Mouse (Mus musculus) liver, embryonic 14.5 days (tissue): ENCODE data around the gene March8. TPM values are rescaled to one million over a fixed set of nuclear protein-coding genes. Genes with fewer than 3 reads are reported as not detected.
A peak's percentile ranks its signal among the peaks of the same experiment; 100 is the strongest.

Experiments used
- ATAC-seq: fragments of 200-750 bp; cut with Nextera tagmentation; 2 replicates; pipeline ENCODE4 v1.8.0; 2017; ENCODE audit warnings: moderate number of reproducible peaks, mild to moderate bottlenecking, moderate library complexity; ENCODE audit not compliant: insufficient read depth
- DNase-seq, 3 experiments: peaks; one replicate each; pipeline ENCODE4 v3.0.0-alpha.2; 2012 to 2013; ENCODE audit warnings: low read depth in 3 of 3, low spot score in 3 of 3
- H3K27ac ChIP-seq: fragments of 300-500 bp; sonication (generic); 2 replicates; pipeline ENCODE4 v1.5.1; 2014; ENCODE audit warnings: moderate library complexity, mild to moderate bottlenecking, control low read depth, inconsistent platforms
- H3K27me3 ChIP-seq: fragments of 300-500 bp; sonication (generic); 2 replicates; pipeline ENCODE4 v1.6.1; 2014; ENCODE audit warnings: mild to moderate bottlenecking, low read length, moderate library complexity; ENCODE audit not compliant: control insufficient read depth, insufficient read depth
- H3K36me3 ChIP-seq: fragments of 300-500 bp; sonication (generic); replicated peaks from 2 replicates; pipeline ENCODE4 v1.6.1; 2014; ENCODE audit warnings: low read depth; ENCODE audit not compliant: control insufficient read depth, insufficient read depth
- H3K4me1 ChIP-seq, 2 experiments: fragments of 200-500 bp in 1 of 2; fragments of 300-500 bp in 1 of 2; sonication (generic) in 1 of 2; replicated peaks; 2 replicates each; pipeline ENCODE4 v1.6.1; 2012 to 2014; ENCODE audit warnings: antibody characterized with exemption in 1 of 2, inconsistent platforms in 1 of 2, low read length in 1 of 2; ENCODE audit not compliant: control insufficient read depth in 2 of 2, insufficient read depth in 2 of 2
- H3K4me2 ChIP-seq: fragments of 300-500 bp; sonication (generic); 2 replicates; pipeline ENCODE4 v1.6.1; 2014; ENCODE audit warnings: low read depth, mild to moderate bottlenecking, control low read depth, moderate library complexity
- H3K4me3 ChIP-seq, 2 experiments: fragments of 200-500 bp in 1 of 2; fragments of 300-500 bp in 1 of 2; sonication (generic) in 1 of 2; 2 replicates each; pipeline ENCODE4 v1.5.1; 2012 to 2014; ENCODE audit warnings: low read depth in 2 of 2, low read length in 2 of 2, mild to moderate bottlenecking in 2 of 2, control low read depth in 1 of 2, inconsistent platforms in 1 of 2, moderate library complexity in 1 of 2; ENCODE audit not compliant: insufficient read depth in 1 of 2
- H3K9ac ChIP-seq: fragments of 300-500 bp; sonication (generic); replicated peaks from 2 replicates; pipeline ENCODE4 v1.6.1; 2014; ENCODE audit warnings: mild to moderate bottlenecking, control low read depth, moderate library complexity
- H3K9me3 ChIP-seq: fragments of 300-500 bp; sonication (generic); 2 replicates; pipeline ENCODE4 v1.6.1; 2016; ENCODE audit warnings: low read length, mixed read lengths; ENCODE audit not compliant: control insufficient read depth
- CTCF ChIP-seq: IDR thresholded peaks from 2 replicates; pipeline ENCODE4 v1.5.1; 2016; ENCODE audit warnings: antibody characterized with exemption, low read depth, control low read depth
- EP300 ChIP-seq: IDR thresholded peaks from 2 replicates; pipeline ENCODE4 v1.6.1; 2016; ENCODE audit warnings: antibody characterized with exemption, low read depth
- WGBS: fragments of 180-500 bp; shearing (Covaris S2); extraction: QIAGEN DNeasy Blood & Tissue Kit; methylation state at CpG from one replicate; pipeline ENCODE4 v1.1.7; 2014; ENCODE audit not compliant: insufficient replicate concordance; 5-methylcytosine and 5-hydroxymethylcytosine counted together
- polyA plus RNA-seq, 2 experiments: library from polyadenylated mRNA; depleted of rRNA in 1 of 2; stranded (reverse) in 1 of 2; unstranded in 1 of 2; fragments of >200 nt; fragmentation: Nextera tagmentation in 1 of 2; extraction: Ambion mirVana in 1 of 2; gene quantifications; 2 replicates each; pipeline versions ENCODE4 v1.2.1 to v1.2.3; 2012 to 2014

Gene March8
- polyA plus RNA-seq, 2 experiments = 80.1 to 82.4 TPM

DNA sequence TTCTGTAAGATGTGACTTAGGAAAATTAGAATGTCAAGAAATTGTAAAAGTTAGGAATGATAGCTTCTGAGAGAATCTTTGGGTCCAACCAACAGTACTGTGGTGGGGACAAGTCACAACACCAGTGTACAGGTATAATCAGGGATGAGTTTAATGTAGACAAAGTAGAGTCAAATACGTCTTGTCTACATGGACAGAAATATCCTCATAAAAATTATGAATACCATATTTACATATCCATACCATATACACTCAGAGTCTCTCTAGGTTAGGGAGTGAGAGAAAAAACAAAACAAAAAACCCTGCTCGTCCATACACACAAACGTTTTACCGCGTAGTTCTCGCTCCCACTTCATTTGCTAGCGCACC is 374 bp upstream of the March8 start:
- Histone ChIP-seq H3K9ac (peak overlapping the region; percentile 78), H3K4me3 (peak overlapping the region; percentile 95 to 98), H3K9me3 (no peaks in the 10 kb centered on the region), H3K27me3 (no peaks in the 10 kb centered on the region), H3K36me3 (peaks cover 7% of the 10 kb centered on the region), H3K4me2 (peak overlapping the region; percentile 69), H3K4me1 (peaks cover 25% of the 10 kb centered on the region in 2 experiments), H3K27ac (no peak overlapping the region; the same call in 1 of the 2 replicates)
- ATAC-seq = no peak
- TF ChIP-seq CTCF (no peak), EP300 (no peak)
- no peak for DNase-seq
- WGBS = under 1% methylated on average over 7 of the region's 7 CpGs

DNA sequence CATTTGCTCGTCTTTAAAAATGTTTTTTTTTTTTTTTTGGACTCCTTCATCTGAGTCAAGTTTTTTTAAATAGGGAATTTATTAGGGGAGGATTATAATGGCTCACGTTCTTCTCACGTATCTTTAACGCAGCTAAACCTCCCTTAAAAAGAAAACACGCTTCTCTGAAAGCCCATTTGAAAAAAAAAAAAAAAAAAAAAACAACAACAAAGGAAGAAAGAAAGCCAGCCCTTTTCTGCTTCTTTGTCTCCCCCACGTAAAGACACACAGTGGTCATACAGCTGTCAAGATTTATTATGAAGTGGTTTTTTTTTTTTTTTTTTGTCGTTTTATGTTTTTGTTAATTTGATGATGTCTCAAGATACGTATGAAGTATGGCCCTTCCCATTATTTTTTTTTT is 696 bp downstream of the March8 start:
- WGBS = 4% methylated on average over 8 of the region's 8 CpGs
- Histone ChIP-seq H3K4me2 (peak overlapping the region; percentile 69), H3K27me3 (no peaks in the 10 kb centered on the region), H3K9me3 (no peaks in the 10 kb centered on the region), H3K36me3 (peaks cover 7% of the 10 kb centered on the region), H3K27ac (peak overlapping the region; percentile 76), H3K9ac (peak overlapping the region; percentile 78), H3K4me1 (peaks cover 28 to 33% of the 10 kb centered on the region in 2 experiments), H3K4me3 (peak overlapping the region; percentile 95 to 98)
- DNase-seq = no peak
- no peak for TF ChIP-seq CTCF
- no peak for ATAC-seq

DNA sequence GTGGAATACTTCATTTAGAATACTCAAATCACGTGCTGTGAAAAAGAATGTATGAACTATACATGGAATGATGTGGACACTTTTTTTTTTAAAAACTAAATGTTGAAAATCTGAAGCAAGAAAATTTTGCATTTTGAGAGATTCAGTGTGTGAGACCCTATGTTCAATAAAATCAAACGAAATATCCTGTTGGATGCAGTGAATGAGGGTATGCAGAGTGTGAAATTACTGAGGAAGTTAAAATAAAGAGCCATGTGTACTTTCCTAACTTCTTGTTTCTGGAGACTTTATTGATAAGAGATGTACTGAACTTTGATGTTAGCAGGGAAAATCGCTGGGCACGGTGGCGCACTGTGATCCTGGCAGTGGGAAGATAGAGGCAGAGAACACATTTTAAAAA is 1.3 kb downstream of the March8 start:
- Histone ChIP-seq H3K9ac (peak overlapping the region; percentile 78), H3K27ac (peak overlapping the region; percentile 10; the same call in 1 of the 2 replicates), H3K4me1 (peaks cover 28 to 33% of the 10 kb centered on the region in 2 experiments), H3K36me3 (peaks cover 7% of the 10 kb centered on the region), H3K4me2 (peak overlapping the region; percentile 69), H3K27me3 (no peaks in the 10 kb centered on the region), H3K9me3 (no peaks in the 10 kb centered on the region), H3K4me3 (peak overlapping the region; percentile 68 to 98)
- no peak for TF ChIP-seq CTCF
- 55% methylated on average over 5 of the region's 5 CpGs for WGBS
- no peak for ATAC-seq
- no peak for DNase-seq

DNA sequence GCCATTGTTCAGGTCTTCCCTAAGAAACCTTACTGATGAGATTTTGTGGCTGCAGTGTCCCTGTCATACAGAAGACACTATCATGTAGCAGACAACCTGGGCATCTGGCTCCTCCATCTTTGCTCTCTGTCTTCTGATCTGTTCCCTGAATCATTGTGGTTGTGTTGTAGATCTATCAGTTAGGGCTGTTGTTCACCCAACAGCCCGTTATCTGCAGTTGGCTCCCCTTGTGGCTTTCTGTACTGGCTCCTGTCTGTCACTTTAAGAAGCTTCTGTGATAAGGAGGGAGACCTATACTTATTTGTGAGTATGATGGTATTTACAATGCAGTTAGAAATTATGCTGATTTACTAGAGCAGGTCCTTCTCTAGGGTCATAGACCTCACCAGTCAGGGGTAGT is 2.7 kb downstream of the March8 start:
- DNase-seq (no peak), ATAC-seq (no peak)
- H3K9ac ChIP-seq = 0 out of 2 replicates have a peak overlapping the region, but pooled peaks have one; percentile 31
- H3K9me3 ChIP-seq = no peaks in the 10 kb centered on the region
- TF ChIP-seq CTCF (no peak), EP300 (peak; percentile 58)
- peak overlapping the region in 1 of 2 experiments; percentile 98; a peak in 2 of 4 replicates for H3K4me3 ChIP-seq
- H3K4me1 ChIP-seq = peaks cover 28 to 33% of the 10 kb centered on the region in 2 experiments
- WGBS = 9% methylated on average over 1 of the region's 1 CpGs
- H3K4me2 ChIP-seq = peak overlapping the region; percentile 69
- no peaks in the 10 kb centered on the region for H3K27me3 ChIP-seq
- peaks cover 7% of the 10 kb centered on the region for H3K36me3 ChIP-seq
- peak overlapping the region; percentile 2; the same call in 1 of the 2 replicates for H3K27ac ChIP-seq

DNA sequence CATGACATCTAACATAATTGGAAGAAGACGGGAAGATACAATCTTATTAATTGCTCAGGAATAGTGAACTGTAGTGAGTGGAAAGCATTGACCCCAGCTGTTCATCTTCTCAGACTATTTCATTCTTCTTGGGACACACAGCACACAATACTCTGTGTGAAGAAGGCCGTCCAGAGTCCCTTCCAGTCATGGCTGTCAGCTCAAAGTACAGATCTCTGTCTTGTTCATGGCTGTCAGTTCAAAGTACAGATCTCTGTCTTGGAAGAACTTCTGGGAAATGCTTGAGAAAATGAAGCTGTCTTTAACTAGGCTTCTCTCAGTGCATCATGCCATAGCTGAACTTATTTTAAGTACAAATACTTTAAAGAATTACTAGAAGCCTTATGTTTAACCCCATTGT is 10.1 kb downstream of the March8 start:
- Histone ChIP-seq H3K9me3 (no peaks in the 10 kb centered on the region), H3K4me1 (peaks cover 27% of the 10 kb centered on the region in 2 experiments), H3K4me3 (no peak overlapping the region), H3K27me3 (no peaks in the 10 kb centered on the region), H3K4me2 (no peak overlapping the region), H3K9ac (no peak overlapping the region), H3K27ac (peak overlapping the region; percentile 47), H3K36me3 (no peaks in the 10 kb centered on the region)
- 76% methylated on average over 2 of the region's 2 CpGs for WGBS
- DNase-seq = no peak
- no peak for ATAC-seq
- TF ChIP-seq CTCF (no peak), EP300 (no peak)
